Mouse (Mus musculus) ES-E14 (cell line): Measurements from ENCODE around the gene Lypd6b.

Source experiments
- CHD2 ChIP-seq: IDR thresholded peaks from 2 replicates; pipeline ENCODE4 v1.6.1; 2014; ENCODE audit warnings: mild to moderate bottlenecking, low read depth, low read length, inconsistent platforms
- ZNF384 ChIP-seq: IDR thresholded peaks from 2 replicates; pipeline ENCODE4 v1.6.1; 2012; ENCODE audit warnings: low read depth, low read length, inconsistent platforms

DNA sequence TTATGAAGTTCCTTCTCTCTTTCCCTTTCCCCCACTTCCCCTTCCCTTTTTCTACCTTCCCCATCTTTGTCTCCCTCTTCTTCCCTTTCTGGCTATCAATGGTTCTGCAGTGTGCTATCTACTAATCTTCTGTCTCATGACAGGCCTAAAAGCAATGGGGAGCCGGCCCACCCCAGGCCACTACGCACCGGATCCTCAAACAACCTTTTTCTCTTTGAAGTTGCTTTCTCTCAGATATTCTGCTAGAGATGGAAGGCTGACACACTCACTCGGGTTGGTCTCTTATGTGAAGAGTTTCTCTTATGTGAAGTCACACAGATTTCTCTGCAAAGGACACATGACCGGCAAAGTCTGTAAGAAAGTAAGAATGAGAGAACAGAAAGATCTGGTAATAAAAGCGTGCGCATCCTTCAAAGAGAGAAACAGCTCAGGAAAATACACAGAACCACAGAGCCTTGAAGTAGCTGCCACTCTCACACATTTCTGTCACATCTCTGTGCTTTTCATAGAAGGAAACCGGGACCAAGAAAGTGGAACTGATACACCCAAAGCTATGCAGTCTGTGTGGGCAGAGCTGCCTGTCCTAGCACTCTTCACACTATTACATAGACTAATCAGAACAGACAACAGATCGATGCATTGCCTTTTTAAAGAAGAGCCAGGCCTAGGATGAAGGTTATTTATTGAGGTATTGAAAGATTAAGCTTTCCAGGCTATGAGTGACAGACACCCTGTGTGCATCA lies 80.8 kb downstream of the Lypd6b start:
- TF ChIP-seq ZNF384: no peak
- no peak for TF ChIP-seq CHD2
